Mouse (Mus musculus) limb, embryonic 10.5 days (tissue): ENCODE results near the gene Irx1. TPM values are rescaled to one million over a fixed set of nuclear protein-coding genes. Genes with fewer than 3 reads are reported as not detected.
A peak's percentile ranks its signal among the peaks of the same experiment; 100 is the strongest.

Experiments used
- DNase-seq: peaks from one replicate; pipeline ENCODE4 v3.0.0-alpha.2; 2017; ENCODE audit warnings: low spot score
- H3K27ac ChIP-seq: fragments of 300-500 bp; sonication (generic); 2 replicates; pipeline ENCODE4 v1.5.1; 2016; ENCODE audit warnings: mild to moderate bottlenecking
- H3K27me3 ChIP-seq: fragments of 300-500 bp; sonication (generic); 2 replicates; pipeline ENCODE4 v1.6.1; 2016; ENCODE audit warnings: low read depth, mild to moderate bottlenecking; ENCODE audit not compliant: poor library complexity, severe bottlenecking
- H3K36me3 ChIP-seq: fragments of 300-500 bp; sonication (generic); 2 replicates; pipeline ENCODE4 v1.6.1; 2016; ENCODE audit warnings: mild to moderate bottlenecking, moderate library complexity
- H3K4me1 ChIP-seq: fragments of 300-500 bp; sonication (generic); 2 replicates; pipeline ENCODE4 v1.6.1; 2016
- H3K4me3 ChIP-seq: fragments of 300-500 bp; sonication (generic); 2 replicates; pipeline ENCODE4 v1.5.1; 2016; ENCODE audit warnings: mild to moderate bottlenecking, moderate library complexity
- H3K9me3 ChIP-seq: fragments of 300-500 bp; sonication (generic); replicated peaks from 2 replicates; pipeline ENCODE4 v1.6.1; 2016; ENCODE audit warnings: mild to moderate bottlenecking
- WGBS: fragments of 180-500 bp; shearing (Covaris S2); methylation state at CpG from one replicate; pipeline ENCODE4 v1.1.7; 2016; 5-methylcytosine and 5-hydroxymethylcytosine counted together
- polyA plus RNA-seq: library from polyadenylated mRNA; unstranded; fragments of >200 nt; fragmentation: Nextera tagmentation; extraction: Ambion mirVana; gene quantifications from 2 replicates; pipeline ENCODE4 v1.2.1, GENCODE M21; 2016

Gene Irx1
- polyA plus RNA-seq, 1 experiment from 2014 or later, result not detected

GRCm38 (mm10) chr13:71960277-71960672 is 3.2 kb downstream of the Irx1 start:
- 0% methylated on average over 9 of the region's 9 CpGs for WGBS
- DNase-seq, result peak; percentile 39
- Histone ChIP-seq H3K9me3 (no peaks in the 10 kb centered on the region), H3K4me1 (peaks cover 48% of the 10 kb centered on the region), H3K4me3 (0 out of 2 replicates have a peak overlapping the region, but pooled peaks have one; percentile 35), H3K27ac (no peak overlapping the region), H3K36me3 (no peaks in the 10 kb centered on the region), H3K27me3 (peaks cover 98% of the 10 kb centered on the region)

DNA sequence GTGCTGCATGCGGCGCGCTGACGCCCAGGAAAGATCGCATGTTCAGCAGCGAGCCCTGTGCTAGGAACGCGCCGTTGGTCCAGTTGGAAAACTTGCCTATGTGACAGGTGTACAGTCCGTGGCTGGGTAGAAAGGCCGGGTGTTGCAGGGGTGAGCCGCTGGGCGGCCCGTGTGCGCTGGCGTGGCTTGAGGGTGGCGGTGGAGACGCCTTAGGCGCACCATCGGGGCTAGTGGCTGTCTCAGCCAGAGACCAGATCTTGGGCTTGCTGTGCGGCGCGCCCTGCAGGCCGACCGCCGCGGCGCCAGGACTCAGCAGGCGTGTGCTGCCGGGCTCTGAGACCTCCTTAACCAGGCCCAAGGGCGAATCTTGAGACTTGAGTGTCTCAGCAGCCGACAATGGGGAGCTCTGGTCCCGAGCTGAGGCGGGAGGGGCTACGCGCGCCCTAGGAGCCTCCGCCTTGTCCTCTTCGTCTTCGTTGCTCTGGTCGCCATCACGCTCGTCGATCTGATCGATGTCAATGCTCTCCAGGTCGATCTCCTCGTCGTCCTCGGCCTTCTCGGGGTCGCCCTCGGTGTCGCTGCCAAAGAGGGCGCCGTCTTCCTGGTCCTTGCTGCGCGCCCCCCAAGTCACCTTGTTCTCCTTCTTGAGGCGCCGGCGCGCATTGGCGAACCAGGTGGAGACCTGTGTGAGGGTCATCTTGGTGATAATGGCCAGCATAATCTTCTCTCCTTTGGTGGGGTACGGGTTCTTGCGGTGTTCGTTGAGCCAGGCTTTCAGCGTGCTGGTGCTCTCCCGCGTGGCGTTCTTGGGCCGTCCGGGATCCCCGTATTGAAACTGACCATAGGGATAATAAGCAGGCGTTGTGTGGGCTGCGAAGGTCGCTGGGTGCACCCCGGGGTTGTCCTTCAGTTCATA is 3.9 kb downstream of the Irx1 start:
- Histone ChIP-seq H3K27ac (no peak overlapping the region), H3K27me3 (peaks cover 98% of the 10 kb centered on the region), H3K9me3 (no peaks in the 10 kb centered on the region), H3K36me3 (no peaks in the 10 kb centered on the region), H3K4me1 (peaks cover 48% of the 10 kb centered on the region), H3K4me3 (peak overlapping the region; percentile 35)
- WGBS, result 1% methylated on average over 76 of the region's 76 CpGs
- DNase-seq, result peak; percentile 72

GRCm38 (mm10) chr13:71958651-71959050 is 4.9 kb downstream of the Irx1 start:
- H3K36me3 ChIP-seq, result no peaks in the 10 kb centered on the region
- DNase-seq, result peak; percentile 61
- peaks cover 98% of the 10 kb centered on the region for H3K27me3 ChIP-seq
- H3K27ac ChIP-seq, result no peak overlapping the region
- no peak overlapping the region for H3K4me3 ChIP-seq
- WGBS, result under 1% methylated on average over 16 of the region's 16 CpGs
- H3K9me3 ChIP-seq, result no peaks in the 10 kb centered on the region
- H3K4me1 ChIP-seq, result peaks cover 52% of the 10 kb centered on the region

GRCm38 (mm10) chr13:71957811-71958351 is 5.6 kb downstream of the Irx1 start:
- WGBS, result 2% methylated on average over 21 of the region's 21 CpGs
- Histone ChIP-seq H3K27me3 (peaks cover 98% of the 10 kb centered on the region), H3K9me3 (no peaks in the 10 kb centered on the region), H3K4me1 (peaks cover 48% of the 10 kb centered on the region), H3K4me3 (no peak overlapping the region), H3K27ac (no peak overlapping the region), H3K36me3 (no peaks in the 10 kb centered on the region)
- DNase-seq, result peak; percentile 46

- 4% methylated on average over 18 of the region's 18 CpGs for WGBS
- no peaks in the 10 kb centered on the region for H3K9me3 ChIP-seq
- H3K4me3 ChIP-seq, result no peak overlapping the region
- no peaks in the 10 kb centered on the region for H3K36me3 ChIP-seq
- peaks cover 43% of the 10 kb centered on the region for H3K4me1 ChIP-seq
- peaks cover 98% of the 10 kb centered on the region for H3K27me3 ChIP-seq
- no peak overlapping the region for H3K27ac ChIP-seq
- peak; percentile 49 for DNase-seq
Measured at GRCm38 (mm10) chr13:71957147-71957546, 6.4 kb downstream of the Irx1 start.

DNA sequence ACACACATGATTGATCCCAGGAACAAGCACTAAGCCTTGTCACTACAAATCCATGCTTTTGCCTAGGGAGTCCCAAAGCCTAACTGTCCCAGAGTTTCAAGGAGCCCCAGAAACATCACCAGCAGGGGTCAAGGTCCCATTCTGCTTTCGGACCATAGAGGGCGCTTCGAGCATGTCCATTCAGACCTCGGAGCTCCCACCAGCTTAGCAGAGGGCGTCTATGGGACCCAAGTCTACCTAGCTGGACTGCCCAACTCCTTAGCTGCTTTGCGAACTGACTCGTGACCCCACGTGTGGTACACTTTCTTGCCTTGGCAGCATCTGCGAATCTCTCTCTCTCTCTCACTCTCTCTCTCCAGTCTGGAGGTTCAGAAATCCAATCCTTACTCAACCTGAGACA is 7.0 kb downstream of the Irx1 start:
- H3K27ac ChIP-seq, result no peak overlapping the region
- no peak overlapping the region for H3K4me3 ChIP-seq
- H3K27me3 ChIP-seq, result peaks cover 100% of the 10 kb centered on the region
- DNase-seq, result peak; percentile 75
- no peaks in the 10 kb centered on the region for H3K36me3 ChIP-seq
- WGBS, result 1% methylated on average over 9 of the region's 9 CpGs
- peaks cover 40% of the 10 kb centered on the region for H3K4me1 ChIP-seq
- no peaks in the 10 kb centered on the region for H3K9me3 ChIP-seq

DNA sequence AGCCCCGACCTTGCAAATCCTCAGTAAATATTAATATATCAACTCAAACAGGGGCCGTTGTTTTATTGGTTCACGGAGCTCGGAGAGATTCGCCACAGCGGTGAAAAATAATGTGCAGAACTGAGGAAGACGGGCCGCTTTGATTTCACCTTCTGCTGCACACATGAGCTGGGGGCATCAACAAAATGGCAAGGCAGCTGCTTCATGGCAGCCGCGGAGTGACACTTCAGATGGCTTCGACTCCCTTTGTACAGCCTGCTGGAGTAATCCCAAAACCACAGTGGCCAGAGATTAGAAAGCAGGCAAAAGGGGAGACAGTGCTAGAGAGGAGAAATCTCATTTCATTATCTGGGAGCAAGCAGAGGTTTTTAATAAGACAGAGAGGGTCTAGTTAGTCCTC is 11.6 kb downstream of the Irx1 start:
- no peak for DNase-seq
- WGBS, result 71% methylated on average over 11 of the region's 11 CpGs
- H3K9me3 ChIP-seq, result no peaks in the 10 kb centered on the region
- H3K27me3 ChIP-seq, result peaks cover 100% of the 10 kb centered on the region
- no peak overlapping the region for H3K27ac ChIP-seq
- no peak overlapping the region for H3K4me3 ChIP-seq
- peaks cover 15% of the 10 kb centered on the region for H3K4me1 ChIP-seq
- H3K36me3 ChIP-seq, result no peaks in the 10 kb centered on the region

- no peak for DNase-seq
- Histone ChIP-seq H3K4me1 (peaks cover 12% of the 10 kb centered on the region), H3K27ac (no peak overlapping the region), H3K27me3 (peaks cover 81% of the 10 kb centered on the region), H3K36me3 (no peaks in the 10 kb centered on the region), H3K9me3 (no peaks in the 10 kb centered on the region), H3K4me3 (no peak overlapping the region)
- 66% methylated on average over 5 of the region's 5 CpGs for WGBS
Measured at GRCm38 (mm10) chr13:71949859-71950258, 13.7 kb downstream of the Irx1 start.

DNA sequence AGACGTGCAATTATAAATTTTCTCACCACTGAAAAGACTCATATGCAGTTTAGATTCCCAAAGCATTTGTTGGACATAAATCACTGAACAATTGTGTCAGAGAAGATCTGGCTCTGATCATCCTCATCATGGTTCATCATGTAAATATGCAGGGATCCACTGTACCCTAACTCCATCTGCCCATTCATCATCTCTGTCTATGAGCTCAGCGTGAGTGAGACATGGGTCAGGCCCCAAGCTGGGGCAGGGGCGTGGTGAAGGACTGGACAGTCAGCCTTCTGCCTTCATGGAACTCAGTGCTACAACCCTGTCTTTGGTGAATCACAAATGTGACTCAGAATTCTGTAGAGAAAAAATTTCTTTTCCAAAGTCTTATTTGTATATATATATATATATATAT is 53.2 kb downstream of the Irx1 start:
- 88% methylated on average over 3 of the region's 3 CpGs for WGBS
- H3K27me3 ChIP-seq, result peaks cover 4% of the 10 kb centered on the region; the same call in 1 of the 2 replicates
- H3K9me3 ChIP-seq, result no peaks in the 10 kb centered on the region
- no peak overlapping the region for H3K27ac ChIP-seq
- no peaks in the 10 kb centered on the region for H3K36me3 ChIP-seq
- H3K4me3 ChIP-seq, result no peak overlapping the region
- DNase-seq, result no peak
- no peaks in the 10 kb centered on the region for H3K4me1 ChIP-seq
